Mouse (Mus musculus) Patski (cell line): ENCODE results near the gene Osbpl3. TPM values are rescaled to one million over a fixed set of nuclear protein-coding genes. Genes with fewer than 3 reads are reported as not detected.
A peak's percentile ranks its signal among the peaks of the same experiment; 100 is the strongest.

ENCODE experiments used
- ATAC-seq: fragments of 100-300 bp; one replicate; pipeline ENCODE4 v1.8.0; 2021
- CTCF ChIA-PET: fragments of 350-600 bp; sonication (Branson Sonifier 250); formaldehyde crosslinking; loops from one replicate; lab custom pipeline; 2022; ENCODE audit warnings: inconsistent platforms; lab: Charles Lee
- POLR2A ChIA-PET: fragments of 350-600 bp; sonication (Branson Sonifier 250); formaldehyde crosslinking; loops from one replicate; lab custom pipeline; 2022; ENCODE audit warnings: antibody characterized with exemption, inconsistent platforms; lab: Charles Lee
- DNase-seq: peaks from one replicate; pipeline ENCODE4 v3.0.0-alpha.2; 2011; ENCODE audit warnings: low read depth, low spot score
- H3K27me3 ChIP-seq: fragments of 371-371 bp; one replicate; pipeline ENCODE4 v1.5.1; 2021
- CTCF ChIP-seq: fragments of 100-300 bp; IDR thresholded peaks from one replicate; pipeline ENCODE4 v1.5.1; 2021
- in situ Hi-C: fragments of 300-500 bp; cut with MboI; formaldehyde crosslinking; loops from 3 replicates; pipeline ENCODE4 v1.11.1; 2018; ENCODE audit warnings: low pct_unique_long_range_greater_than_20kb, mixed read lengths
- polyA plus RNA-seq: library from polyadenylated mRNA; unstranded; gene quantifications from one replicate; pipeline ENCODE4 v1.2.3, GENCODE M21; 2021

Gene Osbpl3
- polyA plus RNA-seq, 1 experiment from 2014 or later = 117 TPM

- CTCF ChIA-PET = interaction anchor here (0.8 kb wide), 1 partner anchor 9 kb away, joined by 3 read pairs; no protein-coding TSS in a partner anchor
- TF ChIP-seq CTCF = no peak
- DNase-seq = no peak
- POLR2A ChIA-PET = no interaction called here
- in situ Hi-C loops = no loop called here
- no peak for ATAC-seq
- no peaks in the 10 kb centered on the region for H3K27me3 ChIP-seq
These were observed 89.7 kb downstream of the Osbpl3 start for GRCm38 (mm10) chr6:50366319-50366718.

GRCm38 (mm10) chr6:50364364-50364763 is 91.6 kb downstream of the Osbpl3 start:
- CTCF ChIA-PET = no interaction called here
- DNase-seq (no peak), ATAC-seq (no peak)
- no peaks in the 10 kb centered on the region for H3K27me3 ChIP-seq
- POLR2A ChIA-PET = interaction anchor here (0.6 kb wide), 1 partner anchor 83 kb away, joined by 4 read pairs; no protein-coding TSS in a partner anchor
- in situ Hi-C loops = no loop called here
- no peak for TF ChIP-seq CTCF

- TF ChIP-seq CTCF = no peak
- POLR2A ChIA-PET = no interaction called here
- DNase-seq = no peak
- in situ Hi-C loops = no loop called here
- no peak for ATAC-seq
- H3K27me3 ChIP-seq = no peaks in the 10 kb centered on the region
- CTCF ChIA-PET = no interaction called here
These were observed 92.6 kb downstream of the Osbpl3 start for GRCm38 (mm10) chr6:50363385-50363784.

GRCm38 (mm10) chr6:50362704-50363261 is 93.2 kb downstream of the Osbpl3 start:
- TF ChIP-seq CTCF = no peak
- no peaks in the 10 kb centered on the region for H3K27me3 ChIP-seq
- no peak for DNase-seq
- ChIA-PET CTCF (interaction anchor here (0.7 kb wide), 1 partner anchor 15 kb away, joined by 3 read pairs; no protein-coding TSS in a partner anchor), POLR2A (interaction anchor here (1.6 kb wide), 1 partner anchor 9 kb away, joined by 6 read pairs; no protein-coding TSS in a partner anchor)
- in situ Hi-C loops = no loop called here
- ATAC-seq = no peak

- ATAC-seq = no peak
- CTCF ChIA-PET = interaction anchor here (1.0 kb wide), 1 partner anchor 17 kb away, joined by 3 read pairs; no protein-coding TSS in a partner anchor
- POLR2A ChIA-PET = interaction anchor here (1.6 kb wide), 1 partner anchor 10 kb away, joined by 6 read pairs; no protein-coding TSS in a partner anchor
- H3K27me3 ChIP-seq = no peaks in the 10 kb centered on the region
- in situ Hi-C loops = no loop called here
- DNase-seq = no peak
- no peak for TF ChIP-seq CTCF
These were observed 93.8 kb downstream of the Osbpl3 start for GRCm38 (mm10) chr6:50362196-50362595.

GRCm38 (mm10) chr6:50358104-50358679 is 97.8 kb downstream of the Osbpl3 start:
- in situ Hi-C loops = no loop called here
- DNase-seq (no peak), ATAC-seq (no peak)
- no peak for TF ChIP-seq CTCF
- CTCF ChIA-PET = no interaction called here
- H3K27me3 ChIP-seq = no peaks in the 10 kb centered on the region
- POLR2A ChIA-PET = no interaction called here

- ChIA-PET POLR2A (no interaction called here), CTCF (interaction anchor here (0.8 kb wide), 1 partner anchor 102 kb away, joined by 3 read pairs; no protein-coding TSS in a partner anchor)
- DNase-seq (no peak), ATAC-seq (peak; percentile 70)
- TF ChIP-seq CTCF = no peak
- in situ Hi-C loops = no loop called here
- H3K27me3 ChIP-seq = no peaks in the 10 kb centered on the region
These were observed 101.0 kb downstream of the Osbpl3 start for GRCm38 (mm10) chr6:50354688-50355660.

GRCm38 (mm10) chr6:50352812-50353211 is 103.2 kb downstream of the Osbpl3 start:
- CTCF ChIA-PET = no interaction called here
- DNase-seq = no peak
- in situ Hi-C loops = no loop called here
- H3K27me3 ChIP-seq = no peaks in the 10 kb centered on the region
- POLR2A ChIA-PET = no interaction called here
- no peak for ATAC-seq
- no peak for TF ChIP-seq CTCF

- no peaks in the 10 kb centered on the region for H3K27me3 ChIP-seq
- DNase-seq (no peak), ATAC-seq (no peak)
- TF ChIP-seq CTCF = no peak
- in situ Hi-C loops = no loop called here
- POLR2A ChIA-PET = interaction anchor here (1.3 kb wide), 1 partner anchor 104 kb away, joined by 3 read pairs; no protein-coding TSS in a partner anchor
- CTCF ChIA-PET = no interaction called here
These were observed 105.1 kb downstream of the Osbpl3 start for GRCm38 (mm10) chr6:50350911-50351310.

GRCm38 (mm10) chr6:50348619-50349018 is 107.4 kb downstream of the Osbpl3 start:
- TF ChIP-seq CTCF = peak; percentile 50
- CTCF ChIA-PET = interaction anchor here (1.1 to 1.5 kb wide), 4 partner anchors 23 to 30 kb away, joined by 3 to 4 read pairs (median 3); no protein-coding TSS in a partner anchor
- no peaks in the 10 kb centered on the region for H3K27me3 ChIP-seq
- DNase-seq = no peak
- no peak for ATAC-seq
- in situ Hi-C loops = no loop called here
- POLR2A ChIA-PET = no interaction called here
